Mouse (Mus musculus) adrenal gland, adult (tissue): ENCODE results near the gene Mup8.
"Not testable (repeated sequence)": the region's sequence is repeated elsewhere in the genome, so short reads cannot be mapped to it uniquely, and the experiment has no call there.

ENCODE experiments used
- DNase-seq, 2 experiments: peaks; one replicate each; pipeline ENCODE4 v3.0.0; 2022 to 2023; ENCODE audit warnings: low spot score in 1 of 2; ENCODE audit not compliant: inconsistent age in 2 of 2

Gene Mup8

GRCm38 (mm10) chr4:60222499-60222898 lies at the start of gene Mup8:
Gene Mup8, minus strand, starts transcription at chr4:60222599.
- DNase-seq = not testable (repeated sequence)

- not testable (repeated sequence) for DNase-seq
Observed at GRCm38 (mm10) chr4:60265977-60266770, 43.8 kb upstream of the Mup8 start.

- not testable (repeated sequence) for DNase-seq
Observed at GRCm38 (mm10) chr4:60262706-60263105, 40.3 kb upstream of the Mup8 start.
